Mouse (Mus musculus): ENCODE results near the gene Soat2.

DNA sequence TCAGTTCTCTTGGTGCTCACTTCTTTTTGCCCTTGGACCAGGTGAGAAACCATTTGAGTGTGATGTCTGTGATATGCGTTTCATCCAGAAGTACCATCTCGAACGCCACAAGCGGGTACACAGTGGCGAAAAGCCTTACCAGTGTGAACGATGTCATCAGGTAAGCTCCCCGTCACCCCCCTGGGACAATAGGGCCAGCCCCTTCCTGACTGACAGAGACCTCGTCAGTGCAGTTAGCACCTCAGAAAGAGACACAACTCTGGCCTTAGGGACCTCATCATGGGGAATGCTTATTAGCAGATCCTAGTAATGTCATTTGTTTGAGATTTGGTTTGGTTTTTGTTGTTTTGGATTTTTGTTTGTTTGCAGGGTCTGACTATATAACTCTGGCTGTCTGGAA, 58.8 kb downstream of the Soat2 start:
- TF ChIP-seq POLR2A (IDR thresholded peaks at IDR 0.05; ENCODE audit: insufficient read length, low read depth) (no peak), E2F4 (IDR thresholded peaks at IDR 0.05; ENCODE audit: insufficient read depth) (no peak), MAX (IDR thresholded peaks at IDR 0.05; ENCODE audit: low read depth) (no peak), SRF (IDR thresholded peaks at IDR 0.05; ENCODE audit: control insufficient read depth, insufficient read length, low read depth) (no peak), CEBPB (IDR thresholded peaks at IDR 0.05; ENCODE audit: insufficient read depth, poor library complexity, severe bottlenecking) (no peak), REST (IDR thresholded peaks at IDR 0.05; ENCODE audit: insufficient read depth, insufficient read length) (no peak), USF1 (IDR thresholded peaks at IDR 0.05; ENCODE audit: low read depth) (no peak), MYOD1 (IDR thresholded peaks at IDR 0.05; ENCODE audit: control insufficient read depth in 1 of 3, insufficient read length in 2 of 3, low read depth in 2 of 3) (no peak)
